Mouse (Mus musculus) kidney, embryonic 14.5 days (tissue): ENCODE results near the gene Map3k11. TPM values are rescaled to one million over a fixed set of nuclear protein-coding genes. Genes with fewer than 3 reads are reported as not detected.

ENCODE experiments used
- ATAC-seq: fragments of 200-750 bp; cut with Nextera tagmentation; 2 replicates; pipeline ENCODE4 v1.8.0; 2017; ENCODE audit warnings: moderate number of reproducible peaks, mild to moderate bottlenecking, moderate TSS enrichment, moderate library complexity; ENCODE audit not compliant: low FRiP score, low TSS enrichment
- H3K27ac ChIP-seq: fragments of 300-500 bp; sonication (generic); 2 replicates; pipeline ENCODE4 v1.5.1; 2014; ENCODE audit warnings: low read depth, mild to moderate bottlenecking, low read length, moderate library complexity, mixed read lengths
- H3K27me3 ChIP-seq: fragments of 300-500 bp; sonication (generic); 2 replicates; pipeline ENCODE4 v1.6.1; 2014; ENCODE audit warnings: mild to moderate bottlenecking, low read length; ENCODE audit not compliant: control insufficient read depth, insufficient read depth
- H3K36me3 ChIP-seq: fragments of 300-500 bp; sonication (generic); 2 replicates; pipeline ENCODE4 v1.6.1; 2014; ENCODE audit warnings: low read length, mixed read lengths; ENCODE audit not compliant: control insufficient read depth, insufficient read depth
- H3K4me1 ChIP-seq: fragments of 300-500 bp; sonication (generic); 2 replicates; pipeline ENCODE4 v1.6.1; 2014; ENCODE audit warnings: low read length, mixed read lengths; ENCODE audit not compliant: control insufficient read depth, insufficient read depth
- H3K4me2 ChIP-seq: fragments of 300-500 bp; sonication (generic); replicated peaks from 2 replicates; pipeline ENCODE4 v1.6.1; 2014; ENCODE audit warnings: low read depth, mild to moderate bottlenecking, low read length
- H3K4me3 ChIP-seq: fragments of 300-500 bp; sonication (generic); 2 replicates; pipeline ENCODE4 v1.5.1; 2014; ENCODE audit warnings: mild to moderate bottlenecking, low read length
- H3K9ac ChIP-seq: fragments of 300-500 bp; sonication (generic); 2 replicates; pipeline ENCODE4 v1.6.1; 2014; ENCODE audit warnings: low read depth, mild to moderate bottlenecking, low read length, moderate library complexity
- H3K9me3 ChIP-seq: fragments of 300-500 bp; sonication (generic); 2 replicates; pipeline ENCODE4 v1.6.1; 2016; ENCODE audit warnings: low read length; ENCODE audit not compliant: control insufficient read depth
- WGBS: fragments of 180-500 bp; shearing (Covaris S2); extraction: QIAGEN DNeasy Blood & Tissue Kit; methylation state at CpG from one replicate; pipeline ENCODE4 v1.1.7; 2014; 5-methylcytosine and 5-hydroxymethylcytosine counted together
- polyA plus RNA-seq: library from polyadenylated mRNA; unstranded; fragments of >200 nt; fragmentation: Nextera tagmentation; extraction: Ambion mirVana; gene quantifications from 2 replicates; pipeline ENCODE4 v1.2.1, GENCODE M21; 2014

The Map3k11 gene
- polyA plus RNA-seq, 1 experiment from 2014 or later, result 33.6 TPM

- H3K4me2 ChIP-seq, result no peak overlapping the region
- H3K27me3 ChIP-seq, result no peaks in the 10 kb centered on the region
- H3K36me3 ChIP-seq, result peaks cover 33% of the 10 kb centered on the region
- H3K27ac ChIP-seq, result no peak overlapping the region
- WGBS, result 92% methylated on average over 14 of the region's 14 CpGs
- peaks cover 9% of the 10 kb centered on the region; the same call in 1 of the 2 replicates for H3K4me1 ChIP-seq
- ATAC-seq, result no peak
- H3K9ac ChIP-seq, result no peak overlapping the region
- no peak overlapping the region for H3K4me3 ChIP-seq
- no peaks in the 10 kb centered on the region for H3K9me3 ChIP-seq
These were observed 23.4 kb downstream of the Map3k11 start for GRCm38 (mm10) chr19:5711907-5712460.

- 73% methylated on average over 5 of the region's 5 CpGs for WGBS
- H3K27me3 ChIP-seq, result no peaks in the 10 kb centered on the region
- H3K36me3 ChIP-seq, result peaks cover 26% of the 10 kb centered on the region
- ATAC-seq, result no peak
- H3K9ac ChIP-seq, result peak overlapping the region; percentile 18; the same call in 1 of the 2 replicates
- no peaks in the 10 kb centered on the region for H3K9me3 ChIP-seq
- H3K4me2 ChIP-seq, result no peak overlapping the region
- peaks cover 9% of the 10 kb centered on the region; the same call in 1 of the 2 replicates for H3K4me1 ChIP-seq
- H3K4me3 ChIP-seq, result no peak overlapping the region
- H3K27ac ChIP-seq, result peak overlapping the region; percentile 47; the same call in 1 of the 2 replicates
These were observed 24.7 kb downstream of the Map3k11 start for GRCm38 (mm10) chr19:5713255-5713654.

- Histone ChIP-seq H3K9me3 (no peaks in the 10 kb centered on the region), H3K36me3 (peaks cover 21% of the 10 kb centered on the region), H3K27ac (peak overlapping the region; percentile 47; the same call in 1 of the 2 replicates), H3K4me3 (no peak overlapping the region), H3K4me2 (no peak overlapping the region), H3K27me3 (no peaks in the 10 kb centered on the region), H3K4me1 (peaks cover 9% of the 10 kb centered on the region; the same call in 1 of the 2 replicates), H3K9ac (0 out of 2 replicates have a peak overlapping the region, but pooled peaks have one; percentile 18)
- ATAC-seq, result peak; percentile 77
- WGBS, result 11% methylated on average over 2 of the region's 2 CpGs
These were observed 25.2 kb downstream of the Map3k11 start for GRCm38 (mm10) chr19:5713730-5714129.

- Histone ChIP-seq H3K4me1 (peaks cover 9% of the 10 kb centered on the region; the same call in 1 of the 2 replicates), H3K4me3 (peak overlapping the region; percentile 23), H3K36me3 (peaks cover 24% of the 10 kb centered on the region), H3K9ac (peak overlapping the region; percentile 42; the same call in 1 of the 2 replicates), H3K4me2 (peak overlapping the region; percentile 35), H3K27me3 (no peaks in the 10 kb centered on the region), H3K27ac (no peak overlapping the region), H3K9me3 (no peaks in the 10 kb centered on the region)
- WGBS, result 22% methylated on average over 43 of the region's 43 CpGs
- peak; percentile 56 for ATAC-seq
These were observed 27.5 kb downstream of the Map3k11 start for GRCm38 (mm10) chr19:5715793-5716688.

- no peaks in the 10 kb centered on the region for H3K9me3 ChIP-seq
- 65% methylated on average over 10 of the region's 10 CpGs for WGBS
- peaks cover 33% of the 10 kb centered on the region for H3K36me3 ChIP-seq
- H3K9ac ChIP-seq, result no peak overlapping the region
- H3K27ac ChIP-seq, result no peak overlapping the region
- no peaks in the 10 kb centered on the region for H3K27me3 ChIP-seq
- no peak for ATAC-seq
- H3K4me3 ChIP-seq, result no peak overlapping the region
- H3K4me1 ChIP-seq, result peaks cover 9% of the 10 kb centered on the region; the same call in 1 of the 2 replicates
- no peak overlapping the region for H3K4me2 ChIP-seq
These were observed 28.4 kb downstream of the Map3k11 start for GRCm38 (mm10) chr19:5716955-5717354.

- 92% methylated on average over 6 of the region's 6 CpGs for WGBS
- ATAC-seq, result no peak
- H3K36me3 ChIP-seq, result peaks cover 39% of the 10 kb centered on the region
These were observed 32.7 kb downstream of the Map3k11 start for GRCm38 (mm10) chr19:5721233-5721632.

GRCm38 (mm10) chr19:5722848-5723425, 34.4 kb downstream of the Map3k11 start:
- no peak overlapping the region for H3K27ac ChIP-seq
- peaks cover 39% of the 10 kb centered on the region for H3K36me3 ChIP-seq
- H3K4me1 ChIP-seq, result peaks cover 29% of the 10 kb centered on the region
- no peaks in the 10 kb centered on the region for H3K27me3 ChIP-seq
- no peak for ATAC-seq
- H3K4me2 ChIP-seq, result no peak overlapping the region
- 92% methylated on average over 7 of the region's 7 CpGs for WGBS
- no peak overlapping the region for H3K4me3 ChIP-seq
- H3K9me3 ChIP-seq, result no peaks in the 10 kb centered on the region
- no peak overlapping the region for H3K9ac ChIP-seq

More at GRCm38 (mm10) chr19:5721233-5721632, 32.7 kb downstream of the Map3k11 start:
- H3K4me2 ChIP-seq, result no peak overlapping the region
- no peak overlapping the region for H3K4me3 ChIP-seq
- H3K4me1 ChIP-seq, result peaks cover 25% of the 10 kb centered on the region
- no peaks in the 10 kb centered on the region for H3K9me3 ChIP-seq
- no peaks in the 10 kb centered on the region for H3K27me3 ChIP-seq
- no peak overlapping the region for H3K9ac ChIP-seq
- H3K27ac ChIP-seq, result no peak overlapping the region

- no peak for ATAC-seq
- H3K9me3 ChIP-seq, result no peaks in the 10 kb centered on the region
- peaks cover 39% of the 10 kb centered on the region for H3K36me3 ChIP-seq
- peak overlapping the region; percentile 63 for H3K4me2 ChIP-seq
- H3K4me1 ChIP-seq, result peaks cover 38% of the 10 kb centered on the region
- WGBS, result 54% methylated on average over 4 of the region's 4 CpGs
- peak overlapping the region; percentile 37; the same call in 1 of the 2 replicates for H3K4me3 ChIP-seq
- H3K9ac ChIP-seq, result no peak overlapping the region; the same call in 1 of the 2 replicates
- no peak overlapping the region for H3K27ac ChIP-seq
- H3K27me3 ChIP-seq, result no peaks in the 10 kb centered on the region
These were observed 35.5 kb downstream of the Map3k11 start for GRCm38 (mm10) chr19:5723934-5724548.
